Mouse (Mus musculus) hindbrain, embryonic 16.5 days (tissue): ENCODE results near the gene Ppp2r5e. TPM values are rescaled to one million over a fixed set of nuclear protein-coding genes. Genes with fewer than 3 reads are reported as not detected.
A peak's percentile ranks its signal among the peaks of the same experiment; 100 is the strongest.

Experiments
- ATAC-seq: fragments of 200-750 bp; cut with Nextera tagmentation; 2 replicates; pipeline ENCODE4 v1.8.0; 2017; ENCODE audit warnings: moderate TSS enrichment, moderate library complexity
- H3K27ac ChIP-seq: fragments of 300-500 bp; sonication (generic); 2 replicates; pipeline ENCODE4 v1.5.1; 2014; ENCODE audit warnings: low read depth, mild to moderate bottlenecking, control low read depth, low read length, moderate library complexity
- H3K27me3 ChIP-seq: fragments of 300-500 bp; sonication (generic); replicated peaks from 2 replicates; pipeline ENCODE4 v1.6.1; 2014; ENCODE audit warnings: low read length; ENCODE audit not compliant: control insufficient read depth, insufficient read depth
- H3K36me3 ChIP-seq: fragments of 300-500 bp; sonication (generic); 2 replicates; pipeline ENCODE4 v1.6.1; 2014; ENCODE audit warnings: mild to moderate bottlenecking, low read length, moderate library complexity, mixed read lengths; ENCODE audit not compliant: control insufficient read depth, insufficient read depth
- H3K4me1 ChIP-seq: fragments of 300-500 bp; sonication (generic); 2 replicates; pipeline ENCODE4 v1.6.1; 2014; ENCODE audit warnings: low read depth, low read length; ENCODE audit not compliant: control insufficient read depth, insufficient read depth
- H3K4me2 ChIP-seq: fragments of 300-500 bp; sonication (generic); 2 replicates; pipeline ENCODE4 v1.6.1; 2014; ENCODE audit warnings: mild to moderate bottlenecking, low read length, control low read depth, moderate library complexity
- H3K4me3 ChIP-seq: fragments of 300-500 bp; sonication (generic); 2 replicates; pipeline ENCODE4 v1.5.1; 2014; ENCODE audit warnings: mild to moderate bottlenecking, low read length, control low read depth, moderate library complexity
- H3K9ac ChIP-seq: fragments of 300-500 bp; sonication (generic); 2 replicates; pipeline ENCODE4 v1.6.1; 2014; ENCODE audit warnings: low read depth, mild to moderate bottlenecking, control low read depth, low read length, moderate library complexity
- H3K9me3 ChIP-seq: fragments of 300-500 bp; sonication (generic); 2 replicates; pipeline ENCODE4 v1.6.1; 2014; ENCODE audit warnings: mild to moderate bottlenecking, low read length, moderate library complexity; ENCODE audit not compliant: control insufficient read depth
- WGBS: fragments of 180-500 bp; shearing (Covaris S2); extraction: QIAGEN DNeasy Blood & Tissue Kit; methylation state at CpG from one replicate; pipeline ENCODE4 v1.1.7; 2014; 5-methylcytosine and 5-hydroxymethylcytosine counted together
- polyA plus RNA-seq: library from polyadenylated mRNA; unstranded; fragments of >200 nt; fragmentation: Nextera tagmentation; extraction: Ambion mirVana; gene quantifications from 2 replicates; pipeline ENCODE4 v1.2.1, GENCODE M21; 2015

Ppp2r5e gene
- polyA plus RNA-seq, 1 experiment from 2014 or later = 14.5 TPM

GRCm38 (mm10) chr12:75593817-75594216 lies 2.2 kb downstream of the Ppp2r5e start:
- ATAC-seq = no peak
- no peaks in the 10 kb centered on the region for H3K27me3 ChIP-seq
- peaks cover 5% of the 10 kb centered on the region; the same call in 1 of the 2 replicates for H3K36me3 ChIP-seq
- WGBS = 72% methylated on average over 4 of the region's 4 CpGs
- no peaks in the 10 kb centered on the region for H3K9me3 ChIP-seq
- no peak overlapping the region for H3K4me3 ChIP-seq
- H3K4me1 ChIP-seq = peaks cover 14% of the 10 kb centered on the region
- H3K27ac ChIP-seq = no peak overlapping the region
- H3K4me2 ChIP-seq = peak overlapping the region; percentile 80
- H3K9ac ChIP-seq = no peak overlapping the region

GRCm38 (mm10) chr12:75587501-75587900 lies 8.5 kb downstream of the Ppp2r5e start:
- H3K36me3 ChIP-seq = peaks cover 11% of the 10 kb centered on the region; the same call in 1 of the 2 replicates
- no peaks in the 10 kb centered on the region for H3K4me1 ChIP-seq
- no peak for ATAC-seq

GRCm38 (mm10) chr12:75583776-75584175 lies 12.3 kb downstream of the Ppp2r5e start:
- Histone ChIP-seq H3K9ac (no peak overlapping the region), H3K4me2 (no peak overlapping the region), H3K4me3 (no peak overlapping the region), H3K27ac (no peak overlapping the region), H3K4me1 (no peaks in the 10 kb centered on the region), H3K9me3 (no peaks in the 10 kb centered on the region), H3K27me3 (no peaks in the 10 kb centered on the region), H3K36me3 (peaks cover 5% of the 10 kb centered on the region; the same call in 1 of the 2 replicates)
- WGBS = 72% methylated on average over 3 of the region's 3 CpGs
- ATAC-seq = no peak

More at GRCm38 (mm10) chr12:75587501-75587900, 8.5 kb downstream of the Ppp2r5e start:
- no peaks in the 10 kb centered on the region for H3K27me3 ChIP-seq
- H3K9me3 ChIP-seq = no peaks in the 10 kb centered on the region
- H3K27ac ChIP-seq = no peak overlapping the region
- H3K4me2 ChIP-seq = no peak overlapping the region
- no peak overlapping the region for H3K9ac ChIP-seq
- H3K4me3 ChIP-seq = no peak overlapping the region

- Histone ChIP-seq H3K9ac (no peak overlapping the region), H3K4me2 (no peak overlapping the region)
- 98% methylated on average over 2 of the region's 2 CpGs for WGBS
Observed at GRCm38 (mm10) chr12:75579076-75579475, 17.0 kb downstream of the Ppp2r5e start.

GRCm38 (mm10) chr12:75577255-75577654 lies 18.8 kb downstream of the Ppp2r5e start:
- H3K9ac ChIP-seq = no peak overlapping the region
- no peak for ATAC-seq
- H3K36me3 ChIP-seq = no peaks in the 10 kb centered on the region

More at GRCm38 (mm10) chr12:75579076-75579475, 17.0 kb downstream of the Ppp2r5e start:
- Histone ChIP-seq H3K4me3 (no peak overlapping the region), H3K9me3 (no peaks in the 10 kb centered on the region), H3K27me3 (no peaks in the 10 kb centered on the region), H3K4me1 (no peaks in the 10 kb centered on the region), H3K36me3 (no peaks in the 10 kb centered on the region), H3K27ac (no peak overlapping the region)
- no peak for ATAC-seq

GRCm38 (mm10) chr12:75572271-75572670 lies 23.8 kb downstream of the Ppp2r5e start:
- Histone ChIP-seq H3K27ac (no peak overlapping the region), H3K4me3 (no peak overlapping the region), H3K36me3 (no peaks in the 10 kb centered on the region), H3K4me2 (no peak overlapping the region), H3K9ac (no peak overlapping the region), H3K27me3 (no peaks in the 10 kb centered on the region), H3K4me1 (no peaks in the 10 kb centered on the region), H3K9me3 (no peaks in the 10 kb centered on the region)
- 69% methylated on average over 4 of the region's 4 CpGs for WGBS
- no peak for ATAC-seq

More at GRCm38 (mm10) chr12:75577255-75577654, 18.8 kb downstream of the Ppp2r5e start:
- no peaks in the 10 kb centered on the region for H3K4me1 ChIP-seq
- H3K27ac ChIP-seq = no peak overlapping the region
- no peaks in the 10 kb centered on the region for H3K27me3 ChIP-seq
- 91% methylated on average over 5 of the region's 5 CpGs for WGBS
- H3K4me2 ChIP-seq = no peak overlapping the region
- H3K4me3 ChIP-seq = no peak overlapping the region
- no peaks in the 10 kb centered on the region for H3K9me3 ChIP-seq

GRCm38 (mm10) chr12:75570138-75570537 lies 25.9 kb downstream of the Ppp2r5e start:
- no peak for ATAC-seq
- no peaks in the 10 kb centered on the region for H3K36me3 ChIP-seq

GRCm38 (mm10) chr12:75567745-75568144 lies 28.3 kb downstream of the Ppp2r5e start:
- H3K27ac ChIP-seq = no peak overlapping the region

More at GRCm38 (mm10) chr12:75570138-75570537, 25.9 kb downstream of the Ppp2r5e start:
- H3K9ac ChIP-seq = no peak overlapping the region
- no peak overlapping the region for H3K4me2 ChIP-seq
- H3K4me3 ChIP-seq = no peak overlapping the region
- H3K9me3 ChIP-seq = no peaks in the 10 kb centered on the region
- H3K4me1 ChIP-seq = no peaks in the 10 kb centered on the region
- no peak overlapping the region for H3K27ac ChIP-seq
- 63% methylated on average over 1 of the region's 1 CpGs for WGBS
- H3K27me3 ChIP-seq = no peaks in the 10 kb centered on the region

GRCm38 (mm10) chr12:75565756-75566155 lies 30.3 kb downstream of the Ppp2r5e start:
- WGBS = 90% methylated on average over 5 of the region's 5 CpGs
- H3K36me3 ChIP-seq = no peaks in the 10 kb centered on the region
- H3K4me1 ChIP-seq = no peaks in the 10 kb centered on the region
- H3K27ac ChIP-seq = no peak overlapping the region
- no peak for ATAC-seq
- no peak overlapping the region for H3K4me2 ChIP-seq
- no peak overlapping the region for H3K4me3 ChIP-seq
- no peaks in the 10 kb centered on the region for H3K27me3 ChIP-seq
- no peak overlapping the region for H3K9ac ChIP-seq
- no peaks in the 10 kb centered on the region for H3K9me3 ChIP-seq

More at GRCm38 (mm10) chr12:75567745-75568144, 28.3 kb downstream of the Ppp2r5e start:
- no peaks in the 10 kb centered on the region for H3K4me1 ChIP-seq
- no peak overlapping the region for H3K4me3 ChIP-seq
- H3K27me3 ChIP-seq = no peaks in the 10 kb centered on the region
- H3K4me2 ChIP-seq = no peak overlapping the region
- H3K9me3 ChIP-seq = no peaks in the 10 kb centered on the region
- 80% methylated on average over 5 of the region's 5 CpGs for WGBS
- ATAC-seq = no peak
- H3K36me3 ChIP-seq = no peaks in the 10 kb centered on the region
- no peak overlapping the region for H3K9ac ChIP-seq

- H3K27ac ChIP-seq = no peak overlapping the region
- 79% methylated on average over 1 of the region's 1 CpGs for WGBS
- no peak overlapping the region for H3K4me2 ChIP-seq
Observed at GRCm38 (mm10) chr12:75564498-75564897, 31.5 kb downstream of the Ppp2r5e start.

More at GRCm38 (mm10) chr12:75564498-75564897, 31.5 kb downstream of the Ppp2r5e start:
- Histone ChIP-seq H3K36me3 (no peaks in the 10 kb centered on the region), H3K4me1 (peaks cover under 1% of the 10 kb centered on the region), H3K9ac (no peak overlapping the region), H3K9me3 (no peaks in the 10 kb centered on the region), H3K4me3 (no peak overlapping the region), H3K27me3 (no peaks in the 10 kb centered on the region)
- ATAC-seq = no peak
